Mouse (Mus musculus) heart, embryonic 16.5 days (tissue): ENCODE results near the gene Sgo2a. TPM values are rescaled to one million over a fixed set of nuclear protein-coding genes. Genes with fewer than 3 reads are reported as not detected.
"Not testable (repeated sequence)": the region's sequence is repeated elsewhere in the genome, so short reads cannot be mapped to it uniquely, and the experiment has no call there.

ENCODE experiments used
- ATAC-seq: fragments of 200-750 bp; cut with Nextera tagmentation; replicated peaks from 2 replicates; pipeline ENCODE4 v1.8.0; 2017; ENCODE audit warnings: moderate number of reproducible peaks; ENCODE audit not compliant: insufficient read depth, low FRiP score; ENCODE audit errors: extremely low read depth
- H3K27ac ChIP-seq: fragments of 300-500 bp; sonication (generic); 2 replicates; pipeline ENCODE4 v1.5.1; 2014; ENCODE audit warnings: mild to moderate bottlenecking, low read length, control low read depth, moderate library complexity
- H3K27me3 ChIP-seq: fragments of 300-500 bp; sonication (generic); 2 replicates; pipeline ENCODE4 v1.6.1; 2014; ENCODE audit warnings: low read length, mixed read lengths; ENCODE audit not compliant: control insufficient read depth, insufficient read depth
- H3K36me3 ChIP-seq: fragments of 300-500 bp; sonication (generic); 2 replicates; pipeline ENCODE4 v1.6.1; 2014; ENCODE audit not compliant: control insufficient read depth, insufficient read depth
- H3K4me1 ChIP-seq: fragments of 300-500 bp; sonication (generic); 2 replicates; pipeline ENCODE4 v1.6.1; 2014; ENCODE audit warnings: low read length, mixed read lengths; ENCODE audit not compliant: control insufficient read depth, insufficient read depth
- H3K4me2 ChIP-seq: fragments of 300-500 bp; sonication (generic); 2 replicates; pipeline ENCODE4 v1.6.1; 2014; ENCODE audit warnings: low read depth, mild to moderate bottlenecking, control low read depth, low read length
- H3K4me3 ChIP-seq: fragments of 300-500 bp; sonication (generic); 2 replicates; pipeline ENCODE4 v1.5.1; 2014; ENCODE audit warnings: mild to moderate bottlenecking, control low read depth, low read length
- H3K9ac ChIP-seq: fragments of 300-500 bp; sonication (generic); 2 replicates; pipeline ENCODE4 v1.6.1; 2014; ENCODE audit warnings: low read length, control low read depth
- H3K9me3 ChIP-seq: fragments of 300-500 bp; sonication (generic); replicated peaks from 2 replicates; pipeline ENCODE4 v1.6.1; 2016; ENCODE audit warnings: low read length; ENCODE audit not compliant: control insufficient read depth
- WGBS: fragments of 180-500 bp; shearing (Covaris S2); extraction: QIAGEN DNeasy Blood & Tissue Kit; methylation state at CpG from one replicate; pipeline ENCODE4 v1.1.7; 2014; 5-methylcytosine and 5-hydroxymethylcytosine counted together
- polyA plus RNA-seq: library from polyadenylated mRNA; unstranded; fragments of >200 nt; fragmentation: Nextera tagmentation; extraction: Ambion mirVana; gene quantifications from 2 replicates; pipeline ENCODE4 v1.2.1, GENCODE M21; 2015

The Sgo2a gene
- polyA plus RNA-seq, 1 experiment from 2014 or later, result 17.1 TPM

DNA sequence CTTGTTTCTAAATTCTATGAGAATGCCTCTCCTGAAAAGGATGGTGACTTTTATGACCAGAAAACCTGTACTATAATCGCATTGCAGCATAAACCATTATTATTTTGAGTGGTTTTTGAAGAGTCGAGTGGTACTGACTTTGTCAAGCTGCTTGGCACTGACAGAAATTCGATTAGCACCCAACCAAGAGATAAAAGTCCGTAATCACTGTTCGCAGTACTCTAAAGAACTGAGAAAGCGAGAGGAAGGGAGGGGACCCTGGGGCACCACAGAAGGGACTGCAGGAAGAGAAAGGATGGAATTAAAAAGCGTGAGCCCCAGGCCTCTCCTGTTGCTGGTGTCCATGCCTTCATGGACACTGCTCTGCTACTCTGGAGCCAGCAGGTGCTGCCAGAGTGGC lies 31.9 kb downstream of the Sgo2a start:
- no peaks in the 10 kb centered on the region for H3K9me3 ChIP-seq
- peaks cover 7% of the 10 kb centered on the region for H3K36me3 ChIP-seq
- H3K4me1 ChIP-seq, result peaks cover 29% of the 10 kb centered on the region
- H3K27ac ChIP-seq, result no peak overlapping the region
- H3K4me2 ChIP-seq, result peak overlapping the region; percentile 17; the same call in 1 of the 2 replicates
- no peaks in the 10 kb centered on the region for H3K27me3 ChIP-seq
- 0 out of 2 replicates have a peak overlapping the region, but pooled peaks have one; percentile 9 for H3K9ac ChIP-seq
- WGBS, result 31% methylated on average over 7 of the region's 7 CpGs
- H3K4me3 ChIP-seq, result no peak overlapping the region
- no peak for ATAC-seq

DNA sequence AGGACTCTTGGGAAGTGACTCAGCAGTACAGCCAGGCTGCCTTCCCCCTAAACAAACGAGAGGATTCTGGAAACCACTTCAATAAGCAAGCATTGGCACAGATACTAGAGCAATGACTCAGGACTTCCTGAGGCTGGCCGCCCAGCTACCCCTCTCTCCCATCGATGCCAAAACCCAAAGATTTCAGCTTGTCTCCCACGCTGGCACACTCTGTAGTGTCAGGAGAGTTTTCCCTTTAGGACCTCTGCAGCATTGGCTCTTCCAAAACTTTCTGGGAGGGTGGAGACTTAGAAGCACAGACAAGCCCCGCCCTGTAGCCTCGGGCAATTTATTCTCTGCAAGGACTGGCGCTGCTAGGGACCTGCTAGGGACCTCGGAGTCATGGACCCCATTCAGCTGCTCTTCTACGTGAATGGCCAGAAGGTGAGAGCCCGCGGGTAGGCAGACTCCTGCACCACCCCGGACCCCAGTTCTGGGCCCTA lies 33.9 kb downstream of the Sgo2a start, which contains the start of gene Aox1:
Gene Aox1, plus strand, starts transcription at position 296 of the 482 bp plus-strand sequence.
- Histone ChIP-seq H3K9me3 (no peaks in the 10 kb centered on the region), H3K27ac (peak within 1 kb of the TSS; percentile 80), H3K36me3 (peaks cover under 1% of the 10 kb centered on the region; the same call in 1 of the 2 replicates), H3K4me2 (peak within 1 kb of the TSS; percentile 77), H3K4me1 (peaks cover 29% of the 10 kb centered on the region), H3K4me3 (peak within 1 kb of the TSS; percentile 49), H3K9ac (peak within 1 kb of the TSS; percentile 57), H3K27me3 (no peaks in the 10 kb centered on the region)
- ATAC-seq, result peak; percentile 61
- 7% methylated on average over 12 of the region's 12 CpGs for WGBS

DNA sequence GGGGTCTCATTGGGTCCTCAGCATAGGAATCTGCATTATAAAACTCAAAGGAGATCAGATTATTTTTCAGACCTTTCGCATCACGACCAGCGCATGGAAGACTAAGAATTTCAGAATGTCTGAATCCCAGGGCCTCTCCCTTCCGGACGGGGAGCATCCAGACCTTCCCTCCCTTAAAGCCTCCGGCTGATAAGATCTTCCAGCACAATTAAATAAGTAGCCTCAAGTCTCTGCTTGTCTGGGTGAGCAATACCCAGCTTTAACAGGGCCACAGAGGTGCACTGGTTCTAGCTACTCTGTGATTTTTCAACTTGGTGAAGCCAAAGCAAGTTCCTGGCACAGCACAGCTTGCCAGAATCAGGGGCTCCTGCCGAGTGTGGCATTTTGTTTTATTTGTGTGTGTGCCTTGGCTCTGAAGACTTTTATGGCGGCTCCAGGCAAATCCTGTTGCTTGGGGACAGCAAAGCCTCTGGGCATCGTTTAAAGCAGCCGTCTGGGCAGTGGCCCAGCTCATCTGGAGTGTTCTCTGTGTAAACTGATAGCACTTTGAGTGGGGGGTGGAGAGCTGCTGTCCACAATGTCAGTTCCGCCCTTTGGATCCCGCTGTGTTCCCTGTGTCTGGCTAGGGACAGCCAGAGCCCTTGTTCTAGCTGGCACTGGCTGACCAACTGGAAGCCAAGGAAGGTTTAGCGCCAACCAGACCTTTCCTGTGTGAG lies 34.5 kb downstream of the Sgo2a start:
- Histone ChIP-seq H3K4me3 (peak overlapping the region; percentile 49), H3K4me2 (peak overlapping the region; percentile 77), H3K27ac (peak overlapping the region; percentile 80), H3K9ac (peak overlapping the region; percentile 57), H3K4me1 (peaks cover 29% of the 10 kb centered on the region), H3K36me3 (no peaks in the 10 kb centered on the region), H3K9me3 (no peaks in the 10 kb centered on the region), H3K27me3 (no peaks in the 10 kb centered on the region)
- peak; percentile 92 for ATAC-seq
- WGBS, result 17% methylated on average over 13 of the region's 13 CpGs

DNA sequence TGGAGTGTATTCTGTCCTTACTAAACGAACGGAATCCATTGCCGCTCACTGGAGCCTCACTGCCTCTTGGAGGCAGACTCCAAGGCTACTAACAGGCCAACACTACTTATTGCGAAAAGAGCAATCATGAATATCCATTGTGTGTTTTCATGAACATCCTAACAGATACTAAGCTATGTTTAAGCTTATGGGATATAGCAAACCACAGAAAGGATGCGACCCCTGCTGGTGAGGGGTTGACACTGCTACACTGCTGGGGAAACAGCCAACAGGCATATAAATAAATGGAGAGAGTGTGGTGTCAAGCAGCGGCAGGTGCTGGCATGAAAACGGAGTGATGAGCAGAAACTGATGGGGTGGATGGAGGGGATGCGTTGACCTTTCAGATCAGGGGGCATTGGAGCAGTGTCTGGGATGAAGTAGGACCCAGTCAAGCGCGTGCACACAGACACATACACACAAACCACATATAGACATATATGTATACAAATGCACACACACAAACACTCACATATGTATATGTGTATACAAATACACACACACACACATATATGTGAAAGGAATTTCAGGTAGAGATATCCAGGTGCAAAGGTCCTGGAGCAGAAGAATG lies 35.5 kb downstream of the Sgo2a start:
- peak overlapping the region; percentile 77 for H3K4me2 ChIP-seq
- H3K4me3 ChIP-seq, result no peak overlapping the region
- H3K9me3 ChIP-seq, result no peaks in the 10 kb centered on the region
- no peaks in the 10 kb centered on the region for H3K27me3 ChIP-seq
- no peak for ATAC-seq
- H3K9ac ChIP-seq, result no peak overlapping the region
- H3K4me1 ChIP-seq, result peaks cover 29% of the 10 kb centered on the region
- no peaks in the 10 kb centered on the region for H3K36me3 ChIP-seq
- peak overlapping the region; percentile 80 for H3K27ac ChIP-seq
- WGBS, result 64% methylated on average over 10 of the region's 10 CpGs

DNA sequence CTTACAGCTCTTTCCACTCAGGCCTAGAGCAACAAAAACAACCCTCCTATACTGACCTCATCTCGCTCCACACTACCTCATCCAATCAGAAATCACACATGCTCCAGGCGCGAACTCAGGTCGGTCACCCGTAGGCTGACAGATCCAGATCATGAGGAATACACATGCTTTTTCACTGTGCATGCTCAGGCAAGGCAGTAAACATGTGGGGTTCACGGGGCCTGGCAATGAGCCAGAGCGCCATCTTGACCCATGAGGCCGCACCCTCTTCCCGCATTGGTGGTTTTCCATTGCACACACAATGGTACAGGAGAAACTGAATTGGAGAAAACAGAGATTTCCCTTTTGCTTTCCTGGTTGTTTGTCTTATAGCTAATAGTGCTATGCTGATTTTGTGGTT lies 41.5 kb downstream of the Sgo2a start:
- H3K4me1 ChIP-seq, H3K4me2 ChIP-seq, H3K27ac ChIP-seq, ATAC-seq, H3K9ac ChIP-seq, H3K27me3 ChIP-seq, H3K4me3 ChIP-seq, H3K36me3 ChIP-seq, H3K9me3 ChIP-seq: not testable (repeated sequence)
- 91% methylated on average over 9 of the region's 9 CpGs for WGBS

DNA sequence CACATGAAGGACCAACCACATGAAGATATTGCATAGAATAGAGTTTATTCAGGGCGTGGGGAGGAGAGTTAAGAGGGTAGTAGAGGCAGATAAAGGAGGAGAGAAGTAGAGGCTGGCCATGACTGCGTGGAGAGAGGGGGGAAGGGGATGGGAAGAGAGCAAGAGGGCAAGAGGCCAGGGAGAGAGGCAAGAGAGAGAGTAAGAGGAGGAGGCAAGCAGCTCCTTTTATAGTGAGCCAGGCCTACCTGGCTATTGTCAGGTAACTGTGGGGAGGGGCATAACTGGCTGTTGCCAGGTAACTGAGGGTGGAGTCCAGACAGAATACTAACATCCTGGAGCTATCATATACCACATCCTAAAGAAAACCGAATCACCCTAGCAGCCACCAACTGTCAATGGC lies 49.3 kb downstream of the Sgo2a start:
- no peak overlapping the region for H3K27ac ChIP-seq
- no peaks in the 10 kb centered on the region for H3K27me3 ChIP-seq
- no peak overlapping the region for H3K4me2 ChIP-seq
- H3K4me3 ChIP-seq, result no peak overlapping the region
- 55% methylated on average over 3 of the region's 3 CpGs for WGBS
- no peak overlapping the region for H3K9ac ChIP-seq
- ATAC-seq, result no peak
- no peaks in the 10 kb centered on the region for H3K9me3 ChIP-seq
- H3K4me1 ChIP-seq, result no peaks in the 10 kb centered on the region
- no peaks in the 10 kb centered on the region for H3K36me3 ChIP-seq

DNA sequence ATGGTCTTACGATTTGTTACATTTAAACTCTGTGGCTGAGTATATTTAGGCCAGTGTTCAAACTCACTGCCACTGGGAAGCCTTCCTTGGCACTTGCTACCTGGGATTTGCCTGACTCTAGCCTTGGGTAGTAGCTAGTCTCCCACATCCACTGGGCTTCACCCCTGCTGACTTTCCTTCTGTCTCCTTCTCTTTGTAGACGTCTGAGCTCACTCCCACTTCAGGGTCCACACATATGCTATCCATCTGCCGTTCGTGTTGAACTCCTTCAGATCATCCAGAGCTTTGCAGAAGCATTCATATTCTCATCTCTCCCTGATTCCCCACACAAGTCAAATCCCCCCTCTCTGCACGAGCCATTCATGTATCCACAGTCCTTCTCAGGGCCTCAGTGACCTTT lies 49.8 kb downstream of the Sgo2a start:
- ATAC-seq, result no peak
- H3K27ac ChIP-seq, result no peak overlapping the region
- H3K4me2 ChIP-seq, result no peak overlapping the region
- H3K36me3 ChIP-seq, result no peaks in the 10 kb centered on the region
- 61% methylated on average over 5 of the region's 5 CpGs for WGBS
- no peak overlapping the region for H3K9ac ChIP-seq
- H3K27me3 ChIP-seq, result no peaks in the 10 kb centered on the region
- H3K9me3 ChIP-seq, result no peaks in the 10 kb centered on the region
- no peaks in the 10 kb centered on the region for H3K4me1 ChIP-seq
- no peak overlapping the region for H3K4me3 ChIP-seq

DNA sequence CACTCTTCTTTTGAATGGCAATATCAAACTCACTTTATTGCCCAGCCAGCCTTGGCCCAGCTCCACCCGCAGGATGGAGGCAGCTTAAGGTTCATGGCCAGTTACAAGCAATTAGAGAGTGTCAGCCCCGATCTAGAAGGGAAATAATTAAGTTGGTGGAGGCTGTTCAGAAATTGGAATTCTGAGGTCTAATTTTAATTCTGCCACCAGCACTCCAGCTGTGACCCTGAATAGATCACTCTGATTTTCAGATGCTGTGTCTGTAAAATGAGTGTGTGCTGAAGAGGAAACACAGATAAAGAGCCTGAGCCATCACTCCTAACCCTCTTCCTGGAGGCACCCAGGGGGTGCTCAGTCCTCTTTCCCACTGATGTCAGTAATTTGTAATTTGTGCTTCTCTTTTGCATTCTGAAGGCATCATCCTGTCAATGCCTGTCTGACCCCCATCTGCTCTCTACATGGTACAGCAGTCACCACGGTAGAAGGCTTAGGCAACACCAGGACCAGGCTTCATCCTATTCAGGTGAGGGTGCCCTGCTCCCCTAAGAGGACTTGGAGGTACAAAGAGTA lies 51.0 kb downstream of the Sgo2a start:
- H3K4me1 ChIP-seq, result no peaks in the 10 kb centered on the region
- no peak overlapping the region for H3K4me3 ChIP-seq
- H3K4me2 ChIP-seq, result no peak overlapping the region
- no peaks in the 10 kb centered on the region for H3K27me3 ChIP-seq
- no peaks in the 10 kb centered on the region for H3K9me3 ChIP-seq
- no peak overlapping the region for H3K27ac ChIP-seq
- WGBS, result 74% methylated on average over 3 of the region's 3 CpGs
- H3K36me3 ChIP-seq, result no peaks in the 10 kb centered on the region
- ATAC-seq, result no peak
- H3K9ac ChIP-seq, result no peak overlapping the region

DNA sequence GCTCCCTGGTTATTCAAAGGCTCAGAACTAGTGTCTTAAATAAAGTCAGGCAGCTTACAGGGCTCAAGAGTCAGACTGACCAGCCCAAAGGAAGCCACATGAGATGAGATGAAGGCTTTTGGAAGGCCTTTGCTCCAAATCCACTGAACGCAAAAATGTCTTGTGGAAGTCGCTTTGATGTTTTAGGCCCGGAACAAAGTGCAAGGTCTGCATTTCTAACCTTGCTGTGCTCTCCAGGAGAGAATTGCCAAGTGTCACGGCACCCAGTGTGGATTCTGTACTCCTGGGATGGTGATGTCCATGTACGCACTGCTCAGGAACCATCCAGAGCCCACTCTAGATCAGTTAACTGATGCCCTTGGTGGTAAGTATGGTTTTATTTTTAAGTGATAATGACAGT lies 53.4 kb downstream of the Sgo2a start:
- Histone ChIP-seq H3K36me3 (no peaks in the 10 kb centered on the region), H3K9me3 (no peaks in the 10 kb centered on the region), H3K9ac (no peak overlapping the region), H3K4me2 (no peak overlapping the region), H3K4me3 (no peak overlapping the region), H3K4me1 (no peaks in the 10 kb centered on the region), H3K27me3 (no peaks in the 10 kb centered on the region), H3K27ac (no peak overlapping the region)
- 91% methylated on average over 5 of the region's 5 CpGs for WGBS
- no peak for ATAC-seq
